Mouse (Mus musculus): ENCODE data around the gene Sass6. TPM values are rescaled to one million over a fixed set of nuclear protein-coding genes. Genes with fewer than 3 reads are reported as not detected.

Gene Sass6
- polyA plus RNA-seq, 1 experiment from 2014 or later, result 34.9 TPM

DNA sequence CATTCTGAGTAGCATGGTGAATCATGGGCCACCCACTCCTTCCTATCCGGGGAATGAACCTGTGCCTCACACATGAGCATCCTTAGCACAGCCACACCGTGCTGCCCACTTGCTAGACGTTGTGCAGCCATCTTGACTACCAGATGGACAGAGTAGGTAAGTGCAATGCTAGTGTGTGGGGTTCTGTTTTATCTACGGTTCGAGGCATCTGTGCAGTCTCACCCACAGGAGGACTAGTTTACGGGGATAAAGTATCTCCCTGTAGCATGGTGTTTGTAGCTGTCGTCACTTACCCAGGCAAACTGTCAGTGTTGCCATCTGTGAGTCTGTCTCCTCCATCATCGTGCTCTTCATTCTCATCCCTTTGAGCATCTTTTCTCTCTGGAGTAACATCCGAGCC, 12.6 kb upstream of the Sass6 start:
- H3K4me3 ChIP-seq (ENCODE audit: low read depth, low read length), result no peak overlapping the region
- H3K36me3 ChIP-seq (ENCODE audit: control insufficient read depth, insufficient read depth, low read length), result peaks cover 10% of the 10 kb centered on the region; the same call in 1 of the 2 replicates
- no peak overlapping the region for H3K4me2 ChIP-seq (replicated peaks; ENCODE audit: low read depth, low read length)
- H3K27me3 ChIP-seq (ENCODE audit: control insufficient read depth, insufficient read depth, low read length), result no peaks in the 10 kb centered on the region
- H3K27ac ChIP-seq (ENCODE audit: low read depth, low read length), result no peak overlapping the region
- H3K9me3 ChIP-seq (ENCODE audit: control insufficient read depth, low read length), result no peaks in the 10 kb centered on the region
- 98% methylated on average over 9 of the region's 9 CpGs for WGBS
- DNase-seq (ENCODE audit: low spot score) (no peak), ATAC-seq (ENCODE audit: low FRiP score) (no peak)
- H3K9ac ChIP-seq (ENCODE audit: low read depth, low read length), result no peak overlapping the region
- no peaks in the 10 kb centered on the region for H3K4me1 ChIP-seq (replicated peaks; ENCODE audit: control insufficient read depth, insufficient read depth, low read length)

DNA sequence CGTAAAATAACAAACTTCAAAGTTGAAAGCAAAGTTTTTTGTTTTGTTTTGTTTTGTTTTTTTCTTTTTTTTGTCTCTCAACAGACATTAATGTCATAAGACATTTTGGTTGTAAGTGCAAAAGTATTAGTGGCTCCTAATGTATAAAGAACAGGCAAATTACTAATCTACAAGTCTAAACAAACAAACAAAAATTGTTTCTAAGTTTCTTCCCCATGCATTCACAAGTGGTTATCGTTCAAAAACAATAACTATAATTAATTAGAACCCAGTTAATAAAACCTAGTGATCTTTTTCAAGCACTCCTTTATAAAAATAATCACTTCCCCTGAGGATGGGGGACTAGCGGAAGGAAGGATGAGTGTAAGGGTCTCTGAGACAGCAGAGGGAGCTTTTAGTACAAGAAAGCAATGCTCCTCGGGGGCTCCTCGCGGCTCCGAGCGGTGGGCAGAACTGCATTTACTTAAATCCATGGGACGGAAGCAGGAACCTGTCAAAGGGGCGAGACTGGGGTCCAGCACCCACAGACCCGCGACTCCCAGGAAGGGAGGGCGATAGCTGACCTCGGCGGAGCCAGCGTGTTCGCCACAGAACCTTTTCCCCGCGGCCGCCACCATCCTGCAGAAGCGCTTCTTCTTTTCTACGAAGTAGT, 580 bp upstream of the Sass6 start:
- H3K9ac ChIP-seq (ENCODE audit: low read depth, low read length), result peak overlapping the region; percentile 73
- ATAC-seq (ENCODE audit: low FRiP score), result peak; percentile 77
- H3K4me2 ChIP-seq (replicated peaks; ENCODE audit: low read depth, low read length), result peak overlapping the region; percentile 32
- peak overlapping the region; percentile 67; the same call in 1 of the 2 replicates for H3K27ac ChIP-seq (ENCODE audit: low read depth, low read length)
- 2% methylated on average over 22 of the region's 22 CpGs for WGBS
- H3K36me3 ChIP-seq (ENCODE audit: control insufficient read depth, insufficient read depth, low read length), result peaks cover 3% of the 10 kb centered on the region; the same call in 1 of the 2 replicates
- H3K4me3 ChIP-seq (ENCODE audit: low read depth, low read length), result peak overlapping the region; percentile 76
- H3K4me1 ChIP-seq (replicated peaks; ENCODE audit: control insufficient read depth, insufficient read depth, low read length), result no peaks in the 10 kb centered on the region
- H3K27me3 ChIP-seq (ENCODE audit: control insufficient read depth, insufficient read depth, low read length), result no peaks in the 10 kb centered on the region
- no peaks in the 10 kb centered on the region for H3K9me3 ChIP-seq (ENCODE audit: control insufficient read depth, low read length)
- DNase-seq (ENCODE audit: low spot score), result no peak

DNA sequence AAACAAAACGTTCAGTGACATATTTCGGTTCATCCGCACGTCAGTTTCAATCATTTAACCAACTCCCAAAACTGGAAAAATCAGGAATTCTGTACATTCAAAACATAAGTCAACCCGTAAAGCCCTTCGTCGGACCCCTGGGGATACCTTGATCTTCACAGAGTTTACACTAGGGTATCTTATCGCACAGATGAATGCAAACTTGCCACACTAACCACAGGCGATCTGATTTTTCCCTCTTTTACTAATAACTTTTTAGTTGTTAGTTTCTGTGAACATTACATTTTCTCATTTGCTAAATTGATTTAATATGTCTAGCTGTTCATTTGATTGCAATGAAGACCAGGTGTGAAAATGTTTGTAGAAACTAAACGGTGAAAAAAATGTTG, 815 bp downstream of the Sass6 start:
- ATAC-seq (ENCODE audit: low FRiP score), result no peak
- Histone ChIP-seq H3K4me2 (replicated peaks; ENCODE audit: low read depth, low read length) (peak overlapping the region; percentile 52), H3K27me3 (ENCODE audit: control insufficient read depth, insufficient read depth, low read length) (no peaks in the 10 kb centered on the region), H3K36me3 (ENCODE audit: control insufficient read depth, insufficient read depth, low read length) (no peaks in the 10 kb centered on the region), H3K4me3 (ENCODE audit: low read depth, low read length) (peak overlapping the region; percentile 76), H3K4me1 (replicated peaks; ENCODE audit: control insufficient read depth, insufficient read depth, low read length) (no peaks in the 10 kb centered on the region), H3K9me3 (ENCODE audit: control insufficient read depth, low read length) (no peaks in the 10 kb centered on the region), H3K27ac (ENCODE audit: low read depth, low read length) (no peak overlapping the region), H3K9ac (ENCODE audit: low read depth, low read length) (peak overlapping the region; percentile 82)
- DNase-seq (ENCODE audit: low spot score), result no peak
- WGBS, result 11% methylated on average over 10 of the region's 10 CpGs

DNA sequence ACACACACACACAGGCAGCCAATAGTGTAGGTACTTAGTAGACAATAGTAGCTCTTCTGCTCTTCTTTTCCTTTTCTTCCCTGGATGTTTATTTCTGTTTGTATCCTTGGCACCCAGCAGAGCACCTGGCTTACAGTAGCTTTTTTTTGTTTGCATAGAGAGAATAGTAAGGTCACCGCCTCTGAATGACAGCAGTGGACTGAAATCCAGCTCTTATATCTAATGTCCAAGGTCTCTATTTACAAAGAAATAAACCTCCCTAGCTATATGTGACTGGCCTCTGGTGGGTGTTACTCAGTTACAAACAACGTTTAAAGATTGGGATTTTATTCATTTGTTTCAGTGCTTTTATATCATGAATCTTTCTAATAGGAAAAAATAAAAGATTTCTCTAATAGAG, 4.9 kb downstream of the Sass6 start:
- no peak for DNase-seq (ENCODE audit: low spot score)
- 95% methylated on average over 2 of the region's 2 CpGs for WGBS
- no peaks in the 10 kb centered on the region for H3K9me3 ChIP-seq (ENCODE audit: control insufficient read depth, low read length)
- no peak overlapping the region for H3K4me2 ChIP-seq (replicated peaks; ENCODE audit: low read depth, low read length)
- no peaks in the 10 kb centered on the region for H3K36me3 ChIP-seq (ENCODE audit: control insufficient read depth, insufficient read depth, low read length)
- no peak overlapping the region for H3K9ac ChIP-seq (ENCODE audit: low read depth, low read length)
- no peaks in the 10 kb centered on the region for H3K27me3 ChIP-seq (ENCODE audit: control insufficient read depth, insufficient read depth, low read length)
- no peaks in the 10 kb centered on the region for H3K4me1 ChIP-seq (replicated peaks; ENCODE audit: control insufficient read depth, insufficient read depth, low read length)
- no peak overlapping the region for H3K27ac ChIP-seq (ENCODE audit: low read depth, low read length)
- ATAC-seq (ENCODE audit: low FRiP score), result no peak
- H3K4me3 ChIP-seq (ENCODE audit: low read depth, low read length), result no peak overlapping the region

GRCm38 (mm10) chr3:116601005-116601404, 6.2 kb downstream of the Sass6 start:
- Histone ChIP-seq H3K9me3 (ENCODE audit: control insufficient read depth, low read length) (no peaks in the 10 kb centered on the region), H3K9ac (ENCODE audit: low read depth, low read length) (no peak overlapping the region), H3K36me3 (ENCODE audit: control insufficient read depth, insufficient read depth, low read length) (no peaks in the 10 kb centered on the region), H3K4me1 (replicated peaks; ENCODE audit: control insufficient read depth, insufficient read depth, low read length) (no peaks in the 10 kb centered on the region), H3K4me3 (ENCODE audit: low read depth, low read length) (no peak overlapping the region), H3K4me2 (replicated peaks; ENCODE audit: low read depth, low read length) (no peak overlapping the region), H3K27ac (ENCODE audit: low read depth, low read length) (no peak overlapping the region), H3K27me3 (ENCODE audit: control insufficient read depth, insufficient read depth, low read length) (no peaks in the 10 kb centered on the region)
- ATAC-seq (ENCODE audit: low FRiP score), result no peak
- DNase-seq (ENCODE audit: low spot score), result no peak
- WGBS, result 92% methylated on average over 5 of the region's 5 CpGs

- Histone ChIP-seq H3K9me3 (ENCODE audit: control insufficient read depth, low read length) (no peaks in the 10 kb centered on the region), H3K4me2 (replicated peaks; ENCODE audit: low read depth, low read length) (no peak overlapping the region), H3K9ac (ENCODE audit: low read depth, low read length) (no peak overlapping the region), H3K4me1 (replicated peaks; ENCODE audit: control insufficient read depth, insufficient read depth, low read length) (no peaks in the 10 kb centered on the region), H3K4me3 (ENCODE audit: low read depth, low read length) (no peak overlapping the region), H3K27me3 (ENCODE audit: control insufficient read depth, insufficient read depth, low read length) (no peaks in the 10 kb centered on the region), H3K27ac (ENCODE audit: low read depth, low read length) (no peak overlapping the region), H3K36me3 (ENCODE audit: control insufficient read depth, insufficient read depth, low read length) (no peaks in the 10 kb centered on the region)
- DNase-seq (ENCODE audit: low spot score) (no peak), ATAC-seq (ENCODE audit: low FRiP score) (no peak)
- WGBS, result 86% methylated on average over 5 of the region's 5 CpGs
These were observed 7.0 kb downstream of the Sass6 start for GRCm38 (mm10) chr3:116601781-116602180.

GRCm38 (mm10) chr3:116604570-116604969, 9.8 kb downstream of the Sass6 start:
- ATAC-seq (ENCODE audit: low FRiP score) (no peak), DNase-seq (ENCODE audit: low spot score) (no peak)
- Histone ChIP-seq H3K4me2 (replicated peaks; ENCODE audit: low read depth, low read length) (no peak overlapping the region), H3K36me3 (ENCODE audit: control insufficient read depth, insufficient read depth, low read length) (no peaks in the 10 kb centered on the region), H3K9me3 (ENCODE audit: control insufficient read depth, low read length) (no peaks in the 10 kb centered on the region), H3K4me3 (ENCODE audit: low read depth, low read length) (no peak overlapping the region), H3K27me3 (ENCODE audit: control insufficient read depth, insufficient read depth, low read length) (no peaks in the 10 kb centered on the region), H3K4me1 (replicated peaks; ENCODE audit: control insufficient read depth, insufficient read depth, low read length) (no peaks in the 10 kb centered on the region), H3K9ac (ENCODE audit: low read depth, low read length) (no peak overlapping the region), H3K27ac (ENCODE audit: low read depth, low read length) (no peak overlapping the region)
- 84% methylated on average over 9 of the region's 9 CpGs for WGBS

DNA sequence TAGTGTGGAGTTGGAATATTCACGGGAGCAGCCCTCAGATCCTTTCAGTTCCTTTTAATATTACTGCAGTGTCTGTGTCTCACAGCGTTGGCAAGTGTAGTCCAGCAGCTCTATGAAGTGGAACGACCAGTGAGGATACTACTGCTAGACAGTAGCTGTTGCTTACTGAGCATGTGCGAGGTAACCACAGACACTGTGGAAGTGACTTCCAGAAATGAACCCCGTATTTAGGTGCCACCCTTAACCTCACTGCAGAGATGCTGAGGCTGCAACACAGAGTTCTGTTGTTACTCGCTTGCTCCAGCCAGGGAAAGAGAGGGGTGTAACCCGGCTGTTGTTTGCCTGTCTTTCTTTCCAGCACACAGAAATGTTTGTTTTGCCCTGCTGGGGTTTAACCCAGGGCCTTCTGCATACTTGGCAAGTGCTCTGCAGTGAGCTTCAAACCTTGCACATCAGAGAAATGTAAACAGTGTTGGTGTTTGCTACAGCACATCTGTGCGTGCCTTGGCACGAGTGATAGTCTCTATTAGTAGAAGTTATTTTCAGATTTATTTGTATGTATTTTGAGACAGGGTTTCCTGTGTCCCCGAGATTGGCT, 19.6 kb downstream of the Sass6 start, which contains the start of gene Trmt13:
Gene Trmt13 (minus strand): TSS at position 293 of the 598 bp plus-strand sequence.
- H3K4me2 ChIP-seq (replicated peaks; ENCODE audit: low read depth, low read length), result no peak within 1 kb of the TSS
- no peak within 1 kb of the TSS for H3K4me3 ChIP-seq (ENCODE audit: low read depth, low read length)
- peaks cover 13% of the 10 kb centered on the region; the same call in 1 of the 2 replicates for H3K36me3 ChIP-seq (ENCODE audit: control insufficient read depth, insufficient read depth, low read length)
- H3K9ac ChIP-seq (ENCODE audit: low read depth, low read length), result no peak within 1 kb of the TSS
- no peak within 1 kb of the TSS for H3K27ac ChIP-seq (ENCODE audit: low read depth, low read length)
- 79% methylated on average over 10 of the region's 10 CpGs for WGBS
- ATAC-seq (ENCODE audit: low FRiP score) (no peak), DNase-seq (ENCODE audit: low spot score) (no peak)
- H3K4me1 ChIP-seq (replicated peaks; ENCODE audit: control insufficient read depth, insufficient read depth, low read length), result no peaks in the 10 kb centered on the region
- no peaks in the 10 kb centered on the region for H3K27me3 ChIP-seq (ENCODE audit: control insufficient read depth, insufficient read depth, low read length)
- no peaks in the 10 kb centered on the region for H3K9me3 ChIP-seq (ENCODE audit: control insufficient read depth, low read length)

Data from hindbrain, embryonic 11.5 days (tissue).